Mouse (Mus musculus): Measurements from ENCODE around the gene Ms4a4b.
"Not testable (repeated sequence)": the region's sequence is repeated elsewhere in the genome, so short reads cannot be mapped to it uniquely, and the experiment has no call there.

Ms4a4b gene

DNA sequence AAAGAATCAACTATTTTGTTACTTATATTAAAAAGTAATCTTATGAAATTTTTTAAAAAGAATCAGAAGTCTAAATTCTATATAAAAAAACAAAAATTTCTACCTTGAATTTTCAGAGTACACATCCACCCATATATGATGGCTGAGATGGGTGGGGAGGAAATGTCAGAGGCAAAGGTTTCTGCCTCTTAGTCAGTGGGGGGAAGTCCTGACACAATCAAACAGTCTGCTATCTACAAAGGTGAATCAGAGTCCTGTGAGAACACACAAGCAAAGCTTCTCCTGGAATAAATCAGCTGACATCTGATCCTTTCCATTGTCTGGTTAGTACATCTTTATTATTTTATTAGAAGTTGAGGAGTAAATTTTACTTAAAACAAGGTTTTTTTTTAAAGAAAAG lies at the start of gene Ms4a4b:
Ms4a4b (plus strand) TSS at position 216 of the 400 bp plus-strand sequence.
- no peak for DNase-seq (ENCODE audit: low read depth)

GRCm38 (mm10) chr19:11395769-11396168 lies 47.6 kb upstream of the Ms4a4b start:
- no peak for DNase-seq (ENCODE audit: low read depth)

DNA sequence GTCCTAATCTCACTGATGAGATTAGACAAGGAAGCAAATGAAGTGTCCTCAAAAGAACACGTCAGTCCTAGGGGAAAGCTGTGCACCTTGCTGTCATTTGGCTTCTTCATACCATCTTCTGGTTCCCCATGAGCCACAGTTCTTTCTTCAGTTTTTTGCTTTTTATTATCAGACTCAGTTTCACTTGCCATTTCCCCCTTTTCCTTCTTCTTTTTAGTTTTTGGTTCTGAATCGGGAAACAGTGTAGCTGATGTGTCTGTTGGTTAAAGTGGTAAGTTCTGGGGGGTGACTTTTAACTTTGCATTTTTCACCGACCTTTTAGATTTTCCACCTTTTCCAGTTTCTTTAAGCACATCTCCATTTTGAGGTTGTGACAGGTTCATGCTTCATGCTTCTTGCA lies 38.8 kb upstream of the Ms4a4b start, which contains the start of gene Ms4a4c:
Ms4a4c (plus strand) TSS at position 244 of the 400 bp plus-strand sequence.
- DNase-seq (ENCODE audit: low read depth), result no peak

DNA sequence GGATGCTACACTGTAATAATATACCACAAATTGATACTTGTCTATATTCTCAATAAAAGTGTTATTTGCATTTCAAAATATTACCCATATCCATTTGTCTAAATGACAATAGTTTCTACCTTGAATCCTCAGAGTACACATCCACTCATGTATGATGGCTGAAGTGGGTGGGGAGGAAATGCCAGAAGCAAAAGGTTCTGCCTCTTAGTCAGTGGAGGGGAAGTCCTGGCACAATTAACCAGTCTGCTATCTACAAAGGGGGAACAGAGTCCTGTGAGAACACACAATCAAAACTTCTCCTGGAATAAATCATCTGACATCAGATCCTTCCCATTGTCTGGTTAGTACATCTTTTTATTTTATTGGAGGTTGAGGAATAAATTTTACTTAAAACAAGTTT lies 35.9 kb upstream of the Ms4a4b start:
- no peak for DNase-seq (ENCODE audit: low read depth)

- DNase-seq (ENCODE audit: low read depth), result no peak
Measured at GRCm38 (mm10) chr19:11408591-11408990, 34.8 kb upstream of the Ms4a4b start.

DNA sequence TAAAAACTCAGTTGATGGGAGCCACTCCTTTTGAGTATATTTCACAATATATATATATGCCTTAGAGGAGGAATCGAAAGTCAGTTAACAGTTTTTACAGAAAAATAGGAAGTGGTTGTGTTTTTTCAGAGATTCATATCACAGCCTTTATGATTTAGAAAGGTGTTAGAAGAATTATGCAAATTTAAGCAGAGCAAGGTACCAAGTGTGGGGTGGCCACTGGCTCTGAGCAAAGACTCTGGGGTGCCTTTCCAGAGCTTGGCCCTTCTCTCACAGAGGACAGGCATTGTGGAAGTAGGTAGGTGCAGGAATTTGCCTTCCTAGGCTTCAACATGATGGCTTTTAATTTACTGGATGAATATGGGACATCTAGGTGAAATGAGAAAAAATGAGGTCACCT lies 31.7 kb upstream of the Ms4a4b start:
- peak; percentile 4 for DNase-seq (ENCODE audit: low read depth)

DNA sequence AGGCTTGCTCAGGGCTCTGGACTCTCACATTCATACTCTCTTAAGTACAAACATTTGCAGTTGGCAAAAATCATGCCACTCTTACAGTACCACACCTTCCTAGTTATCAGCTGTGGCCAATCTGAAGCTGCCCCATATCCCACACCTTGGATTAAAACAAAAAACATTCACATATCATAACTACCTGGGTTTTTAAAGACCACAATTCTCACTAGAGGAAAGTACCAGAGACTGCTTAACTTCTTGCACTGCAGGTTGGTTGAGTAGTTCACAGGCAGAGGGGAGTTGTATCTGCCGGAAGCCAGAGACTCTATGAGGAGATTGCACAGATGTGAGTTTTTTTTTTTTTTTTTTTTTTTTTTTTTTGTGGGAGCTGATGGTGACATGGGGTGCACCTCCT lies 29.3 kb upstream of the Ms4a4b start:
- no peak for DNase-seq (ENCODE audit: low read depth)

GRCm38 (mm10) chr19:11415581-11415980 lies 27.8 kb upstream of the Ms4a4b start:
- no peak for DNase-seq (ENCODE audit: low read depth)

GRCm38 (mm10) chr19:11418865-11419264 lies 24.5 kb upstream of the Ms4a4b start:
- not testable (repeated sequence) for DNase-seq (ENCODE audit: low read depth)

DNA sequence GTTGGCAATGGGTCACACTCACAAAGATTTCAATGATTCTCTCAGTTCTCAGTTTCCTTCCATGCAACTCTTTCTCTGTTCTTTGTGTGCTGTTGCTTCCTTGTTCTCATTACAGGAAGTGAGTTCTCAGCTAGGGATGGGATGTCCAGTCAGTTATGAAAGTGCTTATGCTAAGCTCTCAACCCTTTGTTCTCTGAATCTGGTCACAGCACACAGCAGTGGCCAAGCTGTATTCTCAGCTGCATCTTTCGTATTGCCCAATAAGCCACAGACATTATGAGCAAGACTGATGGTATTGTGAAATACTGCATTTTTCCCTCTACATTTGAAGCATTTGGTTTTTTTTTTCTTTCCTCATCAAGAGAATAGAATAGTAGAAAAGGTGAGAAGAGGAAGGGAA lies 12.1 kb upstream of the Ms4a4b start:
- peak; percentile 49 for DNase-seq (ENCODE audit: low read depth)

DNA sequence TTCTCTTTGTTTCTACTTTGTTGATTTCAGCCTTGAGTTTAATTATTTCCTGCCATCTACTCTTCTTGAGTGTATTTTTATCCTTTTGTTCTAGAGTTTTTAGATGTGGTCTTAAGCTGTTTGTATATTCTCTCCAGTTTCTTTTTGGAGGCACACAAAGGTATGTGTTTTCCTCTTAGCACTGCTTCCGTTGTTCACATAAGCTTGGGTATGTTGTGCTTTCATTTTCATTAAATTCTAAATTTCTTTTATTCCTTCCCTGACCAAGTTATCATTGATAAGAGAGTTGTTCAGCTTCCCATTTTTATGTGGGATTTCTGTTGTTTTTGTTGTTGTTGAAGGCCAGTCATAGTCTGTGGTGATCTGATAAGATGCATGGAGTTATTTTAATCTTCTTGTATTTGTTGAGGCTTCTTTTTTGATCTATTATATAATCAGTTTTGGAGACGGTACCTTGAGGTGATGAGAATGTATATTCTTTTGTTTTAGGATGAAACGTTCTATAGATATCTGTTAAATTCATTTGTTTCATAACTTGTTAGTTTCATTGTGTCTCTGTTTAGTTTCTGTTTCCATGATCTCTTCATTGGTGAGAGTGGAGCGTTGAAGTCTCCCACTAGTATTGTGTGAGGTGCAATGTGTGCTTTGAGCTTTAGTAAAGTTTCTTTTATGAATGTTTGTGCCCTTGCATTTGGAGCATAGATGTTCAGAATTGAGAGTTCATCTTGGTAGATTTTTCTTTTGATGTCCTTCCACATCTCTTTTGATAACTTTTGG lies 8.1 kb upstream of the Ms4a4b start:
- DNase-seq (ENCODE audit: low read depth), result no peak

DNA sequence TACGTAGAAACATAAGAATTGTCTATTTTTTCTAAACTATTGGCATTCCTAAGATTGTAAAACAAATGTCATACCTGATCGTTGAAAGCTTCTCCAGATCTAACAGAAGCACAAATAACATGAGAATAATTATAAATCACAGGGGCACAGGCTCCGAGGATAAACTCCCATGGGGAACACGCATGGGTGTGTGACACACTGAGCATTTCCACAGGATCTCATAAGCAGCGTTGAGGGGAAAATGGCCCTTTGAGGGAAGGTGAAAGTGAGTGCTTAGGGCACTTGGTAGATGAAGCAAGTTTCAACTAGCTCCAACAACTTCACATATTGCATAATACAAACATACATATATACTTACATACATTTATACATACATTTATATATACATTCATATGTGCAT lies 611 bp downstream of the Ms4a4b start:
- DNase-seq (ENCODE audit: low read depth), result no peak

GRCm38 (mm10) chr19:11447238-11447637 lies 3.9 kb downstream of the Ms4a4b start:
- DNase-seq (ENCODE audit: low read depth), result peak; percentile 34

- not testable (repeated sequence) for DNase-seq (ENCODE audit: low read depth)
Measured at GRCm38 (mm10) chr19:11459041-11459440, 15.7 kb downstream of the Ms4a4b start.

- DNase-seq (ENCODE audit: low read depth), result peak; percentile 11
Measured at GRCm38 (mm10) chr19:11464795-11465194, 21.4 kb downstream of the Ms4a4b start.

GRCm38 (mm10) chr19:11466471-11466870 lies 23.1 kb downstream of the Ms4a4b start:
- DNase-seq (ENCODE audit: low read depth), result no peak

DNA sequence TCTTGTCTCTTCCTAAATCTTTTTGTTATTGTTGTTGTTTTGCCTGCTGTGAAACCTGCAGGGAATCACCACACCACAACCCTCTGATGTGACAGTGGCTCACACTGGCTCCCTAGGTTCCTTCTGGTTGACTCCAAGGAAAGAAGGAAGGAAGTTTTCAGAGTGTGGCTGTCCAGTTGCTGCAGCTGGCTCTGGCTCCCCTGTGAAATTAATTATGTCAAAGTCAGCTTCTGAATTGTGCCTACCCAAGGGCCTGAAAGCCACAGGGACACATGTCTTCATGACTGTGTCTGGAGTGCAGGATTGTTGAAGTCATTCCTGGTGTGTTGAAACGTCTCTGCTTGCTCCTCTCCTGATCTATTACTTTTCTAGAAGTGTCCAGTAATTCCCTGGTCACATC lies 25.0 kb downstream of the Ms4a4b start:
- not testable (repeated sequence) for DNase-seq (ENCODE audit: low read depth)

DNA sequence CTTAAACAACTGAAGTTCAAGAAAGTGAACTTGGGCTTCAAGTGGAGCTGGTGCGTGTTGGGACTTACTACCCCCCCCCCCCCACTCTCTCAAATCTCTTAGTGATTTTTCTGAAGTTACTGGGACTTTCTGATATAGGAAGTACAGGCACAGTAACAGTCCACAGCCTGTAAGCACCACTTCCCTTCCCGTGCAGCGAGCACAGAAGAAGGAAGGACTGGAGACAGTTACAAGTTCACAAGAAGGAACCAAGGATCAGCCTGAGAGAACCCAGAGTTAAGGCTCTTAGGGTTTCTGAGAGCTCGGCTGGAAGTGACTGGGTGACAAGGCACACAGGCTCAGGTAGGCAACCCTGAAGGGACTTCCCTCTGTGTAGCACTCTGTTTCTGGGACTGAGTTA lies 25.9 kb downstream of the Ms4a4b start, which contains the start of gene Ms4a6c:
Ms4a6c (plus strand) TSS at position 152 of the 400 bp plus-strand sequence.
- DNase-seq (ENCODE audit: low read depth), result not testable (repeated sequence)

DNA sequence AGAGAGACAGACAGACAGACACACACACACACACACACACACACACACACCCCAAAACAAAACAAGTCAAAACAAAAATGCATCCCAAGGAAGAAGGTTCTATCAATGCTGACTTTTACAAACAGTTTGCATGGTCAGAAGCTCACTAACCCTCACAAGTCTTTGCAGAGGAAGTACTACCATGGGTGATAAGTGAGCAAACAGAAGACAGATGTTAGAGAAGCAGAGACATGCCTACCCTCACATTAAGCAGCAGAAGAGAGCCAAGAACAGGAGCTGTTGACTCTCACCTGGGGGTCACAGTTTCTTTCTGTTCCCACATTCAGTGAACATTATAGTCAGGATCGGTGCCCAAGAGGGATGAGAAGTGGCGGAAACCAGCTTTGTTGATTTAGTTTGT lies 36.4 kb downstream of the Ms4a4b start:
- DNase-seq (ENCODE audit: low read depth), result no peak

DNA sequence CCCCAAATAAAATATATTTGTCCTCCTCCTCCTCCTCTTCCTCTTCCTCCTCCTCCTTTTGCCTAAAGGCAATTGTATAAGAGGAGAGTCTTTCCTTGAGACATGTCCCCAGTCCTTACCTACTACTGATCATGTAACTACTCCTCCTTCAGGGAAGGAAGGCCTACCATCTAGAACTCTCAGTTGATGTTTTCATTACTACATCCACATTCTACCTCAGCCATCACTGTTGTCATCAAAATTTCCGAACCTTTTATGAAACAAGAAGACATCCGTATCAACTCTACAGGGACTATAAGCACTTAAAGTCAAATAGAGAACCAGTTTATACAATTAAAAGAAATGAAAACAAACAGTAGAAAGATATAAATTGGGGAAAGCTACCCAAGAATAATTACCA lies 39.3 kb downstream of the Ms4a4b start:
- DNase-seq (ENCODE audit: low read depth), result no peak

GRCm38 (mm10) chr19:11483941-11484340 lies 40.6 kb downstream of the Ms4a4b start:
- DNase-seq (ENCODE audit: low read depth), result no peak

- no peak for DNase-seq (ENCODE audit: low read depth)
Measured at GRCm38 (mm10) chr19:11484388-11484787, 41.0 kb downstream of the Ms4a4b start.

GRCm38 (mm10) chr19:11485266-11485665 lies 41.9 kb downstream of the Ms4a4b start:
- DNase-seq (ENCODE audit: low read depth), result peak; percentile 11

DNA sequence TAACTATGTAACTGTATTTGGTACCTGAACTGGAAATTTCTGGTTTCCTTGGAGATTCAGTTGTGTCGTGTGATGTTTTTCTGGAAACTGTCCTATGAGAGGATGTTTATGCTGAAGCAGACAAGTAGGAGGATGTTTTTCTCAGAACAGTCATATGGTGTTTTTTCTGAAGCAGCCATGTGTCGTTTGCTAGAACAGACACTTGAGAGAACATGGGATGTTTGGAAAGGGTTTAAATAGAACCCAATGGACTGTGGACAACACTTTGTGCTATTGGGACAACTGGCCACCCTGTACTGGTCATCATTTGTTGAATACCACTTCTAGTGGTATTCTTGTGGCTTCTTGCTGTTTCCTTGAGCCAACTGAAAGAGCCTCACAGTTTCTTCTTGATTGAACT lies 42.4 kb downstream of the Ms4a4b start, which contains the start of gene Gm8369:
Gm8369 (plus strand) TSS at position 193 of the 400 bp plus-strand sequence.
- DNase-seq (ENCODE audit: low read depth), result no peak
